8 mouse cellular contexts compared by ENCODE assay signal in the genomic region with DNA sequence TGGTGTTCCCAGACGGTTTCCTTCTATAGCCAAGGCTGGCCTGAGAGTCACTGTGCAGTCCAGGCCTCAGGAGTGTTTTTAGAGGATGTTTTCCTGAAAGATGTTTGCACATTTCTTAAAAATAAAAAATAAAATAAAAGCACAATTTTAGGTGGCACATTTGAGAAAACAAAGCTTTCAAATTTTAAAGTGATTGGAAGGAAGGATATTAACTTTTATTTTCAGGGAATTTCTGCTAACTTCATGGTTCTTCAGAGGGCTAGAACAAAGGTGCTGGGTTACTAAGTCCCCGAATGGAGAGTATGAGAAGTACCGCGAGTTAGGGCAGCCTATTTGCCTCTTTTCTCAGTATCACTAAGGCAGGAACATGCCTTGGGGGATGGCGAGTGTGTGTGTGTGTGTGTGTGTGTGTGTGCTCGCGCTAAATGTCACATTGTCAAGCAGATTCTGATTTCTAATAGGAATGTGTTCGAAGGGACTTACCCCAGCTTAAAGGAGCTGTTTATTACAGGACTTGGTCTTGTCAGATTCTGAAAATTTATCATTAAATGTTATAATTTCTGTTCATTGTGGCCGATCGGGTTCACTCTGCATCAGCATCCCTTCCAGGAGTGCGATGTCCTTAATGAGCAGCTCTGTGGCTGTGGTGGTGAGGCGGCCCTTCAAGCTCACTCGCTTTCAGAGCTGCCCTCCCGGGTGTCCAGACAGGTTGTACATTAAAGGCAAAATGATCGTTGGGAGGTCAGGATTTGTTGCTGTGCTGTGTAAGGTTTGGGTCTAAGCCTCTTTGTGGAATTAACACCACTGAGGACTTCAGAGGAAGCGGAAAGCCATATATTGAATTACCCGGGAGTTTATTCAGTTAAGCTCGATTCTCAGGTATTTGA. TPM values are rescaled to one million over a fixed set of nuclear protein-coding genes. Genes with fewer than 3 reads are reported as not detected.
DNase-seq lines count a peak whose midpoint lies in the region; ATAC-seq and TF ChIP-seq lines count a peak whose summit lies in the region.

No protein-coding gene starts in this region.

- peak overlapping the region; percentile 99 for H3K4me3 ChIP-seq in heart, embryonic 10.5 days
- H3K4me3 ChIP-seq in CH12.LX (replicated peaks in 1 of 3; ENCODE audit: low read depth in 2 of 3, low read length in 2 of 3, poor library complexity in 1 of 3): peak overlapping the region; percentile 85 to 96 (median 88)
- H3K4me3 ChIP-seq in embryonic fibroblast, embryonic 13.5 days (ENCODE audit: insufficient read depth, low read length): peak overlapping the region; percentile 90
- H3K4me3 ChIP-seq in limb, embryonic 11.5 days (ENCODE audit: low read depth, low read length): peak overlapping the region; percentile 97

- dilution Hi-C loops in CH12.LX (cut with MboI; ENCODE audit: extremely low pct_ligation_motif_present, extremely low pct_unique_long_range_greater_than_20kb, low sequenced_read_pairs): no loop called here

- no peaks in the 10 kb centered on the region for H3K36me3 ChIP-seq in heart, embryonic 10.5 days
- H3K36me3 ChIP-seq in CH12.LX (replicated peaks in 1 of 2; ENCODE audit: control insufficient read depth in 1 of 2, insufficient read depth in 1 of 2, low read length in 1 of 2): peaks cover 0 to 18% of the 10 kb centered on the region in 2 experiments
- H3K36me3 ChIP-seq in limb, embryonic 11.5 days (ENCODE audit: control insufficient read depth, insufficient read depth, low read length): no peaks in the 10 kb centered on the region

- H3K79me2 ChIP-seq in CH12.LX (replicated peaks; ENCODE audit: control insufficient read depth, extremely low read depth, insufficient read depth, poor library complexity, severe bottlenecking): peaks cover 60% of the 10 kb centered on the region

- in situ Hi-C loops in CH12.LX (cut with MboI; ENCODE audit: low pct_ligation_motif_present, low pct_unique_long_range_greater_than_20kb, low sequenced_read_pairs): loop anchor here (5.0 to 10.0 kb wide), 2 partner anchors 36 to 67 kb away; no protein-coding TSS in a partner anchor

- TF ChIP-seq EP300 in CH12.LX (IDR thresholded peaks at IDR 0.05; ENCODE audit: low read length): peak; percentile 70

- H3K27me3 ChIP-seq in heart, embryonic 10.5 days (ENCODE audit: insufficient read depth, poor library complexity, severe bottlenecking): no peaks in the 10 kb centered on the region
- H3K27me3 ChIP-seq in CH12.LX (replicated peaks): no peaks in the 10 kb centered on the region
- H3K27me3 ChIP-seq in limb, embryonic 11.5 days (ENCODE audit: control insufficient read depth, insufficient read depth, low read length): no peaks in the 10 kb centered on the region

- peak overlapping the region; percentile 98 for H3K27ac ChIP-seq in heart, embryonic 10.5 days
- H3K27ac ChIP-seq in CH12.LX (ENCODE audit: insufficient read depth, low read depth): peak overlapping the region; percentile 88
- peak overlapping the region; percentile 21; the same call in 1 of the 2 replicates for H3K27ac ChIP-seq in embryonic fibroblast, embryonic 13.5 days (ENCODE audit: insufficient read depth, low read length)
- H3K27ac ChIP-seq in limb, embryonic 11.5 days (replicated peaks; ENCODE audit: low read depth, low read length): no peak overlapping the region

- H3K4me1 ChIP-seq in heart, embryonic 10.5 days: peaks cover 65% of the 10 kb centered on the region
- peaks cover 20 to 69% of the 10 kb centered on the region in 2 experiments for H3K4me1 ChIP-seq in CH12.LX (ENCODE audit: control insufficient read depth in 1 of 2, insufficient read depth in 2 of 2)
- peaks cover 19% of the 10 kb centered on the region for H3K4me1 ChIP-seq in embryonic fibroblast, embryonic 13.5 days (ENCODE audit: control insufficient read depth, insufficient read depth, low read length)
- peaks cover 12% of the 10 kb centered on the region for H3K4me1 ChIP-seq in limb, embryonic 11.5 days (ENCODE audit: control insufficient read depth, insufficient read depth, low read length)

- no peak for TF ChIP-seq POLR2A in CH12.LX (IDR thresholded peaks at IDR 0.05; ENCODE audit: low read depth, low read length)
- TF ChIP-seq POLR2A in embryonic fibroblast, embryonic 13.5 days (IDR thresholded peaks at IDR 0.05; ENCODE audit: low read depth, low read length): no peak

- peak; percentile 75 for DNase-seq in heart, embryonic 10.5 days (ENCODE audit: low spot score)
- no peak for DNase-seq in heart, postnatal 25 days (ENCODE audit: low spot score)
- peak; percentile 70 for DNase-seq in CH12.LX (ENCODE audit: extremely low read depth)
- no peak for DNase-seq in limb, embryonic 11.5 days (ENCODE audit: low spot score)
- peak; percentile 54 for DNase-seq in retina, postnatal 1 day
- DNase-seq in adrenal gland, adult 8-10 months: no peak
- DNase-seq in spleen, adult 18-20 months: no peak

- intact Hi-C loops in heart, postnatal 25 days (cut with DNase I): no loop called here

- 27% methylated on average over 18 of the region's 18 CpGs for WGBS in heart, embryonic 10.5 days
- WGBS in limb, embryonic 11.5 days: 23% methylated on average over 18 of the region's 18 CpGs

- H3K4me2 ChIP-seq in CH12.LX (ENCODE audit: insufficient read depth, low read depth, poor library complexity, severe bottlenecking): peak overlapping the region; percentile 79
- H3K4me2 ChIP-seq in limb, embryonic 11.5 days (ENCODE audit: low read depth, severe bottlenecking): peak overlapping the region; percentile 40

- TF ChIP-seq CTCF in CH12.LX (conservative IDR thresholded peaks at IDR 0.05 in 1 of 2, IDR thresholded peaks at IDR 0.05 in 1 of 2; ENCODE audit: low read depth in 2 of 2, low read length in 2 of 2): no peak
- no peak for TF ChIP-seq CTCF in embryonic fibroblast, embryonic 13.5 days (IDR thresholded peaks at IDR 0.05; ENCODE audit: borderline replicate concordance, insufficient read depth, low read length)

- peak overlapping the region; percentile 98 for H3K9ac ChIP-seq in CH12.LX (ENCODE audit: insufficient read depth, low read depth)
- H3K9ac ChIP-seq in limb, embryonic 11.5 days (ENCODE audit: low read length): peak overlapping the region; percentile 92

- no peaks in the 10 kb centered on the region for H3K9me3 ChIP-seq in heart, embryonic 10.5 days
- no peaks in the 10 kb centered on the region for H3K9me3 ChIP-seq in CH12.LX (replicated peaks; ENCODE audit: low read length)
- H3K9me3 ChIP-seq in limb, embryonic 11.5 days (ENCODE audit: control insufficient read depth, low read length): no peaks in the 10 kb centered on the region

- ATAC-seq in limb, embryonic 11.5 days (ENCODE audit: insufficient number of reproducible peaks, low FRiP score, low TSS enrichment, low read depth): no peak

- no peak for TF ChIP-seq RAD21 in CH12.LX (IDR thresholded peaks at IDR 0.05; ENCODE audit: low read depth, low read length)

TF ChIP-seq in CH12.LX, 34 proteins besides CTCF, POLR2A, EP300 and RAD21:
- 0 out of 2 replicates have a peak, but pooled peaks have one; percentile 26 for TF ChIP-seq RCOR1 (conservative IDR thresholded peaks at IDR 0.05; ENCODE audit: low read depth, low read length)
- peak; percentile 53; the same call in 1 of the 2 replicates for TF ChIP-seq CHD2 (IDR thresholded peaks at IDR 0.05; ENCODE audit: low read length)
- TF ChIP-seq IRF4 (IDR thresholded peaks at IDR 0.05; ENCODE audit: low read depth, low read length): peak; percentile 85
- peak; percentile 69 for TF ChIP-seq ETS1 (conservative IDR thresholded peaks at IDR 0.05; ENCODE audit: low read depth, low read length)
- no peak for TF ChIP-seq ELF1 (IDR thresholded peaks at IDR 0.05; ENCODE audit: low read depth, low read length)
- TF ChIP-seq TBP (conservative IDR thresholded peaks at IDR 0.05; ENCODE audit: low read depth, low read length): 0 out of 2 replicates have a peak, but pooled peaks have one; percentile 21
- peak; percentile 86 for TF ChIP-seq MXI1 (IDR thresholded peaks at IDR 0.05; ENCODE audit: low read depth, low read length)
- TF ChIP-seq TCF12 (IDR thresholded peaks at IDR 0.05; ENCODE audit: low read depth, low read length): 0 out of 2 replicates have a peak, but pooled peaks have one; percentile 28
- no peak for TF ChIP-seq E2F4 (IDR thresholded peaks at IDR 0.05; ENCODE audit: insufficient replicate concordance, low read depth, low read length)
- TF ChIP-seq MEF2A (IDR thresholded peaks at IDR 0.05; ENCODE audit: borderline replicate concordance, low read depth, low read length): peak; percentile 66
- peak; percentile 44 for TF ChIP-seq MAX (IDR thresholded peaks at IDR 0.05; ENCODE audit: low read length)
- TF ChIP-seq NRF1 (IDR thresholded peaks at IDR 0.05; ENCODE audit: low read depth, low read length): no peak
- peak; percentile 48; the same call in 1 of the 2 replicates for TF ChIP-seq HCFC1 (IDR thresholded peaks at IDR 0.05; ENCODE audit: low read depth, low read length)
- no peak for TF ChIP-seq ZKSCAN1 (IDR thresholded peaks at IDR 0.05; ENCODE audit: borderline replicate concordance, low read depth, low read length)
- 0 out of 2 replicates have a peak, but pooled peaks have one; percentile 12 for TF ChIP-seq JUN (IDR thresholded peaks at IDR 0.05; ENCODE audit: insufficient read depth, low read depth, low read length)
- TF ChIP-seq SIN3A (IDR thresholded peaks at IDR 0.05; ENCODE audit: low read length): peak; percentile 87
- peak; percentile 74 for TF ChIP-seq MYC (IDR thresholded peaks at IDR 0.05; ENCODE audit: low read depth, low read length)
- peak; percentile 97 for TF ChIP-seq CHD1 (IDR thresholded peaks at IDR 0.05; ENCODE audit: low read depth, low read length)

RNA-seq across cellular contexts. Expression of gene Pcnx, which starts 1.6 kb away (rescaled TPM):
- 9.8 and 13.1 TPM in 2 replicates for polyA plus RNA-seq in heart, embryonic 10.5 days (2016; fragmentation: Nextera tagmentation; extraction: Ambion mirVana)
- 10 to 100 TPM; 50.6 to 57.9 TPM for total RNA-seq in heart, postnatal 25 days (2021)
- total RNA-seq in CH12.LX (2012; rRNA removed) (45.3 and 68.2 TPM in 2 replicates), CH12.LX (2014; rRNA removed) (16.2 and 16.4 TPM in 2 replicates)
- 78.7 and 89.1 TPM in 2 replicates for polyA plus RNA-seq in CH12.LX (2012; ENCODE audit: insufficient read length, low read depth)
- 31.7 and 39.1 TPM in 2 replicates for polyA plus RNA-seq in embryonic fibroblast, embryonic 13.5 days (2011; ENCODE audit: insufficient read length, low read depth, missing spikeins)
- 12.5 and 12.8 TPM in 2 replicates for polyA plus RNA-seq in limb, embryonic 11.5 days (2014; fragmentation: Nextera tagmentation; extraction: Ambion mirVana)
- 10 to 100 TPM; 56.1 to 89.3 (median 70.1) TPM for total RNA-seq in adrenal gland, adult 8-10 months (2022)

Comparison
In these comparisons a context has a peak if more than half of its experiments do, and no peak if none do; other contexts are left out.
1. DNase-seq: peak in heart, embryonic 10.5 days (single experiment), CH12.LX (single experiment) and retina, postnatal 1 day (single experiment); none in heart, postnatal 25 days (single experiment), limb, embryonic 11.5 days (single experiment), adrenal gland, adult 8-10 months (single experiment) and spleen, adult 18-20 months (0 of 2).
2. Peak in every context shown above with its lines, with median percentiles within 50 percentile points of each other: H3K4me3 ChIP-seq.